Mouse (Mus musculus): Measurements from ENCODE around the gene Cdk19. TPM values are rescaled to one million over a fixed set of nuclear protein-coding genes. Genes with fewer than 3 reads are reported as not detected.
"Not testable (repeated sequence)": the region's sequence is repeated elsewhere in the genome, so short reads cannot be mapped to it uniquely, and the experiment has no call there.

Cdk19 gene
- polyA plus RNA-seq, 1 experiment from 2014 or later = 6.3 TPM

GRCm38 (mm10) chr10:40500723-40501245, 161.4 kb downstream of the Cdk19 start:
- Histone ChIP-seq H3K36me3 (no peaks in the 10 kb centered on the region), H3K4me1 (replicated peaks) (0 out of 2 replicates have a peak, but pooled peaks cover 5% of the 10 kb centered on the region), H3K27ac (no peak overlapping the region)

GRCm38 (mm10) chr10:40502734-40503133, 163.4 kb downstream of the Cdk19 start:
- WGBS = 95% methylated on average over 2 of the region's 3 CpGs
- Histone ChIP-seq H3K9me3 (no peaks in the 10 kb centered on the region), H3K27ac (no peak overlapping the region), H3K27me3 (replicated peaks) (no peaks in the 10 kb centered on the region), H3K9ac (no peak overlapping the region), H3K4me2 (replicated peaks) (no peak overlapping the region), H3K4me1 (replicated peaks) (0 out of 2 replicates have a peak, but pooled peaks cover 5% of the 10 kb centered on the region), H3K4me3 (replicated peaks) (no peak overlapping the region), H3K36me3 (no peaks in the 10 kb centered on the region)
- no peak for ATAC-seq

More at GRCm38 (mm10) chr10:40500723-40501245, 161.4 kb downstream of the Cdk19 start:
- Histone ChIP-seq H3K4me3 (replicated peaks) (no peak overlapping the region), H3K4me2 (replicated peaks) (no peak overlapping the region), H3K9ac (no peak overlapping the region), H3K9me3 (no peaks in the 10 kb centered on the region), H3K27me3 (replicated peaks) (no peaks in the 10 kb centered on the region)
- ATAC-seq = no peak
- WGBS = 85% methylated on average over 7 of the region's 7 CpGs

GRCm38 (mm10) chr10:40510356-40510755, 171.0 kb downstream of the Cdk19 start:
- ATAC-seq = no peak
- Histone ChIP-seq H3K27ac (no peak overlapping the region), H3K4me1 (replicated peaks) (no peaks in the 10 kb centered on the region), H3K36me3 (no peaks in the 10 kb centered on the region), H3K9me3 (no peaks in the 10 kb centered on the region), H3K4me2 (replicated peaks) (no peak overlapping the region), H3K27me3 (replicated peaks) (no peaks in the 10 kb centered on the region), H3K9ac (no peak overlapping the region), H3K4me3 (replicated peaks) (no peak overlapping the region)
- WGBS = 93% methylated on average over 5 of the region's 5 CpGs

DNA sequence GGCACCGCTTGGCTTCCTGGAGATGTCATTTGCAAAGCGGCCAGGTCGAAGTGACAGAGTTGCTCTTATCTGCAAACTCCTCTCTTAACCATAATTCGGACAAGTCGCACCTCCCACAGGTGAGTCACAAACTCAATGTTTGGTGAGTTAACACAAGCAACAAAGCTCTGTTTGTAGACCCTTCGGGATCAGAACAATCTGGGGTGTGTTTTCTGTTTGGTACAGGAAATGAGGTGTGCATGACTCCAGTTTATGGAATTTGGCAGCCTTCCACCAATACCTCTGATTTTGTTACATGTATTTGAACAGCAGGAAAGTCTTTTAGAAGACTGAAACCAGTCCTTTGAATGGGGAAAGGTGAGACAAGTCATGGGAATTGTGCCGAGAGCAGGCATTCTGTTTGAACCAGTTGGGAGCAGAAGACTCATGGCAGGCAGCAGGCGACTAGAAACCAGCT, 171.9 kb downstream of the Cdk19 start:
- ATAC-seq = 0 out of 2 replicates have a peak, but pooled peaks have one; percentile 25
- Histone ChIP-seq H3K36me3 (no peaks in the 10 kb centered on the region), H3K4me2 (replicated peaks) (no peak overlapping the region), H3K4me1 (replicated peaks) (no peaks in the 10 kb centered on the region), H3K9ac (no peak overlapping the region), H3K27me3 (replicated peaks) (no peaks in the 10 kb centered on the region), H3K4me3 (replicated peaks) (no peak overlapping the region), H3K27ac (no peak overlapping the region), H3K9me3 (no peaks in the 10 kb centered on the region)
- 65% methylated on average over 8 of the region's 8 CpGs for WGBS

- Histone ChIP-seq H3K36me3 (no peaks in the 10 kb centered on the region), H3K27ac (no peak overlapping the region), H3K9ac (no peak overlapping the region), H3K27me3 (replicated peaks) (no peaks in the 10 kb centered on the region), H3K4me2 (replicated peaks) (no peak overlapping the region), H3K9me3 (no peaks in the 10 kb centered on the region), H3K4me1 (replicated peaks) (no peaks in the 10 kb centered on the region), H3K4me3 (replicated peaks) (no peak overlapping the region)
- no peak for ATAC-seq
- WGBS = 88% methylated on average over 6 of the region's 6 CpGs
Observed at GRCm38 (mm10) chr10:40512185-40512584, 172.8 kb downstream of the Cdk19 start.

DNA sequence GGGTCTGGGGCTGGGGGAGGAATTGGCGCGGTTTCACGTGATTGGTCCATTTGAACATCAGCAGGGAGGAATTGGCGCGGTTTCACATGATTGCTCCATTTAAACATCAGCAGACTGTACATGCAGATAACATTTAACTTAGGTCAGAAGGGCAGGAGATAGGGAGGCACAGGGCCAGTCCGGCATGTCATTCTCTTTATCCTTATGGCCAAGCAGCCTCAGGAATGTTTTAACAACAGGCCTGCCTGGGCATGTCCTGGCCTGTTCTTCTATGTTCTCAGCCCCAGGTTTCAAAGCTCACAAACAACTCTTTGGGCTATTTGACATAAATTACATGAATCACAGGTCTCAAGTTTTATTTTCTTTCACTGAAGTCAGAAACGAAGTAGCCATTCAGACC, 173.6 kb downstream of the Cdk19 start:
- not testable (repeated sequence) for H3K4me2 ChIP-seq (replicated peaks); H3K27ac ChIP-seq; H3K4me3 ChIP-seq (replicated peaks); H3K27me3 ChIP-seq (replicated peaks); H3K9ac ChIP-seq; H3K4me1 ChIP-seq (replicated peaks); ATAC-seq; H3K36me3 ChIP-seq; H3K9me3 ChIP-seq
- 93% methylated on average over 7 of the region's 7 CpGs for WGBS

DNA sequence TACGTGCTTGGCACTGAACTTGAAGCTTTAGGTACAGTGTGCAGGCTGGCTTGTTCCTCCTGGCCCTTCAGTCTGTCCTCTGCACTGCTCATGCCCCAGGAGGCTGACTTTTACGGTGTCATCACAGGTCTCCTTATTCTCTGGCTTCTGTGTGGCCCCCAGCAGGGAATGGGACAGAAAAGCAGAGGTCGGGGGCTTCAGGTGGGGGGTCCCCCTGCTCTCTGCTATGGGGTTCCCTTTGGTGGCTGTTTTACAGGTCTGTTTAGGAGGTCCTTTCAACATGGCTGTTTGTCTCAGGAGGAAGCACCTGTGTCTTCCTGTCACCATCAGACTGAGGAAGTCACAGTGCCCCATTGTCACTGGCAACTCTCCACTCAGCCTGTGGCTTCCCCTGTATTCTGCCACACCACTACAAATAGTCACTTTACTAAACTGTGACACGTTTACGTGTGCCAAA, 175.9 kb downstream of the Cdk19 start:
- no peak for ATAC-seq
- Histone ChIP-seq H3K4me2 (replicated peaks) (no peak overlapping the region), H3K9me3 (no peaks in the 10 kb centered on the region), H3K4me1 (replicated peaks) (no peaks in the 10 kb centered on the region), H3K27ac (no peak overlapping the region), H3K36me3 (no peaks in the 10 kb centered on the region), H3K4me3 (replicated peaks) (no peak overlapping the region), H3K9ac (no peak overlapping the region), H3K27me3 (replicated peaks) (no peaks in the 10 kb centered on the region)
- 79% methylated on average over 5 of the region's 5 CpGs for WGBS

GRCm38 (mm10) chr10:40516421-40516820, 177.1 kb downstream of the Cdk19 start:
- Histone ChIP-seq H3K27me3 (replicated peaks) (no peaks in the 10 kb centered on the region), H3K27ac (no peak overlapping the region), H3K4me3 (replicated peaks) (no peak overlapping the region), H3K9ac (no peak overlapping the region), H3K4me1 (replicated peaks) (no peaks in the 10 kb centered on the region), H3K36me3 (no peaks in the 10 kb centered on the region), H3K4me2 (replicated peaks) (no peak overlapping the region), H3K9me3 (no peaks in the 10 kb centered on the region)
- ATAC-seq = no peak
- 36% methylated on average over 4 of the region's 4 CpGs for WGBS

GRCm38 (mm10) chr10:40519586-40519985, 180.2 kb downstream of the Cdk19 start:
- ATAC-seq = no peak
- Histone ChIP-seq H3K9me3 (no peaks in the 10 kb centered on the region), H3K9ac (no peak overlapping the region), H3K4me1 (replicated peaks) (no peaks in the 10 kb centered on the region), H3K27ac (no peak overlapping the region), H3K36me3 (no peaks in the 10 kb centered on the region), H3K4me3 (replicated peaks) (no peak overlapping the region), H3K27me3 (replicated peaks) (no peaks in the 10 kb centered on the region), H3K4me2 (replicated peaks) (no peak overlapping the region)
- 89% methylated on average over 4 of the region's 4 CpGs for WGBS

DNA sequence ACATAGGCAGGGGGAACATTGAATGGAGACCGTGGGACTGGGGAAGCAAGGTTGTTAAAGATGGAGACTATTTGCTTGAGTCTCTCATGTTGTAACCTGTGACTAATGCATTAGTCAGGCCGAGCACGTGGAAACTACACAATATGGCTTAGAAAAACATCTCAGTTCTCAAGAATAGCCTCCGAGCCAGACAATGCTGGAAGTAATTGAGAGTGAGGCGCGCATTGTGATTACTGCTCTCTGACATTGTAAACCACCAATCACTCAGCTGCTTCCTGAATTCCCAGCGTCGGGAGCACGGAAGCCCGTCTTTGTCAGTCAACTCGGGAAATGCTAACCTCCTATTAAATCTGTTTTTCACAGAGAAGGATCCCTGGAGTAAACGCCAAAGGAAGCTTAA, 182.2 kb downstream of the Cdk19 start:
- H3K36me3 ChIP-seq = no peaks in the 10 kb centered on the region
- H3K27ac ChIP-seq = no peak overlapping the region
- no peak overlapping the region for H3K4me2 ChIP-seq (replicated peaks)
- no peaks in the 10 kb centered on the region for H3K27me3 ChIP-seq (replicated peaks)
- no peak overlapping the region for H3K9ac ChIP-seq
- WGBS = 45% methylated on average over 12 of the region's 12 CpGs
- H3K4me1 ChIP-seq (replicated peaks) = no peaks in the 10 kb centered on the region
- H3K4me3 ChIP-seq (replicated peaks) = no peak overlapping the region
- no peaks in the 10 kb centered on the region for H3K9me3 ChIP-seq
- no peak; the same call in 1 of the 2 replicates for ATAC-seq

DNA sequence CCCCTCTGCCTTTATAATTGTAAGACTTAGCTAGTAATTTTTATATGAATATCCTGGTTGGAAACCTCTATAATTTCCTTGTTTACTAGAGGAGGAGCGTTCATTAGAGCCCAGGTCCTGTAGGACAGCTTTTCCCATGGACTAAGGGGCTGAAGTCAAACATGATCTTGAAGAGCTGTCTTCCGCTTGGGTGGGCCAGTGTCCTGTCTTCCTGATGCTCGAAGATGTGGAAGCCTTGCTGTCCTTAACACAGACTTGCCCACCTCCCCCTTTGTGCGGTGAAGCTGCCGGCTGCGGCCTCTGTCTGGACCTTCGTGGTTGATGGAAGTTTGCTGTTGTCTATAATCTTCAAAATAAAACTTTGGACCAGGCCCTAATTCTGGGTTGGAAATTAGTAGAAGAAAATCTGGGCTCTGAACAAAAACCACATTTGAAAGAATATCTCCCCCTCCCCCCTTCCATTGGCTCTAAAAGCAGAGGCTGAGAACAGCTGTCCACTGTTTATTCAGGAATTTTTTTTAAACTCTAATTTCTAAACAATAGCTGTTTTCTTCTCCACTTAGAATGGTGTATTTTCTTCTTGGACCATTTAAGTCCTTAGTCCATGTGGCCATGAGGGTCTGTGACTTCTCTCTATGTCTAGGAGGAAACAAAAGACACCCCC, 184.1 kb downstream of the Cdk19 start:
- Histone ChIP-seq H3K4me3 (replicated peaks) (no peak overlapping the region), H3K9me3 (no peaks in the 10 kb centered on the region), H3K4me1 (replicated peaks) (no peaks in the 10 kb centered on the region), H3K27me3 (replicated peaks) (no peaks in the 10 kb centered on the region), H3K27ac (peak overlapping the region; percentile 68), H3K4me2 (replicated peaks) (no peak overlapping the region), H3K9ac (no peak overlapping the region), H3K36me3 (no peaks in the 10 kb centered on the region)
- peak; percentile 43; the same call in 1 of the 2 replicates for ATAC-seq
- WGBS = 43% methylated on average over 7 of the region's 7 CpGs

DNA sequence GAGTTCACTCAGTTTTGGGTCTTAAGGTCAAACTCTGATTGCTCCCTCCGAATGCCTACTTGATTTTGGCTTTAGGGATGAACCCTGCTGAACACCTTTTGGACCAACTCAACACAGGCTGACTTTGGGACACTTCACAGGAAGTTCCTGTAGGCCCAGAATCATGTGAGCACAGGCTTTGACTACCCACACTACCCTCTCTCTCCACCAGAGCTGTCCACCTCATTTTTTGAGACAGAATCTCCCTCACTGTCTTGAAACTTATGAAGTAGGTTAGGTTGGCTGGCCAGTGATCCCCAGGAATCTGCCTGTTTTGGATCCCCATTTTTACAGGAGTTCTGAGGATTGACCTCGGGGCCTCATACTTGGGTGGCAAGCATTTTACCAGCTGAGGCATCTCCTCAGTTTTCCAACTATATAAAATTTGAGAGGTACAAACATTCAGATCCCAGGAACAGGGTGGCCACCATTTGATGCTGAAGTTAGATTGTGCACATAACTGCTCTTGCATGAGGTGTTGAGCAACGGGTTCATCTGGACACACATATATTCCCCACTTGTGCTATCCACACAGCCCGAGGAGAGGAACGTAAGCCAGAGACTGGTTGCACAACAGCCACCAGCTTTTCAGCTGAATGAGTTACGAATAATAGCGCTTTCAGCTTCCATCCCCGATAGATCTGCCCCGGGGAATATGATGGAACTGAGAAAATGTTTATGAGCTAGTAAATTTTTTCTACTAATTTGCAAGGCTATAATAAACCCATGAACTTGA, 184.9 kb downstream of the Cdk19 start:
- Histone ChIP-seq H3K27me3 (replicated peaks) (no peaks in the 10 kb centered on the region), H3K27ac (peak overlapping the region; percentile 52), H3K4me3 (replicated peaks) (no peak overlapping the region), H3K36me3 (no peaks in the 10 kb centered on the region), H3K4me1 (replicated peaks) (no peaks in the 10 kb centered on the region), H3K4me2 (replicated peaks) (no peak overlapping the region), H3K9ac (no peak overlapping the region), H3K9me3 (no peaks in the 10 kb centered on the region)
- ATAC-seq = no peak
- 64% methylated on average over 9 of the region's 9 CpGs for WGBS
